Mouse (Mus musculus) intestine, postnatal 0 days (tissue): ENCODE data around the gene Rnd2. TPM values are rescaled to one million over a fixed set of nuclear protein-coding genes. Genes with fewer than 3 reads are reported as not detected.

Source experiments
- ATAC-seq: fragments of 200-750 bp; cut with Nextera tagmentation; 2 replicates; pipeline ENCODE4 v1.8.0; 2017; ENCODE audit warnings: mild to moderate bottlenecking, moderate TSS enrichment, moderate library complexity
- H3K27ac ChIP-seq: fragments of 300-500 bp; sonication (generic); 2 replicates; pipeline ENCODE4 v1.5.1; 2014; ENCODE audit warnings: mild to moderate bottlenecking, low read depth, low read length, moderate library complexity
- H3K27me3 ChIP-seq: fragments of 300-500 bp; sonication (generic); replicated peaks from 2 replicates; pipeline ENCODE4 v1.6.1; 2014; ENCODE audit warnings: low read length, mixed read lengths; ENCODE audit not compliant: control insufficient read depth, insufficient read depth
- H3K36me3 ChIP-seq: fragments of 300-500 bp; sonication (generic); 2 replicates; pipeline ENCODE4 v1.6.1; 2014; ENCODE audit warnings: mild to moderate bottlenecking, moderate library complexity; ENCODE audit not compliant: control insufficient read depth, insufficient read depth
- H3K4me1 ChIP-seq: fragments of 300-500 bp; sonication (generic); replicated peaks from 2 replicates; pipeline ENCODE4 v1.6.1; 2014; ENCODE audit warnings: antibody characterized with exemption, low read length, mixed read lengths; ENCODE audit not compliant: control insufficient read depth, insufficient read depth
- H3K4me2 ChIP-seq: fragments of 300-500 bp; sonication (generic); replicated peaks from 2 replicates; pipeline ENCODE4 v1.6.1; 2014; ENCODE audit warnings: low read depth, mild to moderate bottlenecking, moderate library complexity
- H3K4me3 ChIP-seq: fragments of 300-500 bp; sonication (generic); 2 replicates; pipeline ENCODE4 v1.5.1; 2014; ENCODE audit warnings: low read depth, low read length
- H3K9ac ChIP-seq: fragments of 300-500 bp; sonication (generic); 2 replicates; pipeline ENCODE4 v1.6.1; 2014; ENCODE audit warnings: mild to moderate bottlenecking, low read depth, low read length
- H3K9me3 ChIP-seq: fragments of 300-500 bp; sonication (generic); 2 replicates; pipeline ENCODE4 v1.6.1; 2016; ENCODE audit warnings: mixed run types; ENCODE audit not compliant: control insufficient read depth
- CTCF ChIP-seq: sonication (generic); IDR thresholded peaks from 2 replicates; pipeline ENCODE4 v1.5.1; 2016; ENCODE audit warnings: low read depth, mild to moderate bottlenecking, control low read depth, antibody characterized with exemption, moderate library complexity
- WGBS: fragments of 180-500 bp; shearing (Covaris S2); extraction: QIAGEN DNeasy Blood & Tissue Kit; methylation state at CpG from one replicate; pipeline ENCODE4 v1.1.7; 2014; 5-methylcytosine and 5-hydroxymethylcytosine counted together
- polyA plus RNA-seq: library from polyadenylated mRNA; unstranded; fragments of >200 nt; fragmentation: Nextera tagmentation; extraction: Ambion mirVana; gene quantifications from 2 replicates; pipeline ENCODE4 v1.2.1, GENCODE M21; 2015

The Rnd2 gene
- 27.8 and 31.9 TPM in 2 replicates for polyA plus RNA-seq

GRCm38 (mm10) chr11:101464211-101465100 lies at the start of gene Rnd2:
Gene Rnd2, plus strand, starts transcription at chr11:101464999.
- Histone ChIP-seq H3K4me3 (peak within 1 kb of the TSS; percentile 82), H3K36me3 (peaks cover 30% of the 10 kb centered on the region), H3K9ac (peak within 1 kb of the TSS; percentile 71), H3K27ac (peak within 1 kb of the TSS; percentile 93), H3K27me3 (no peaks in the 10 kb centered on the region), H3K4me1 (0 out of 2 replicates have a peak, but pooled peaks cover 7% of the 10 kb centered on the region), H3K9me3 (no peaks in the 10 kb centered on the region), H3K4me2 (peak within 1 kb of the TSS; percentile 94)
- TF ChIP-seq CTCF, result no peak
- peak; percentile 16 for ATAC-seq
- 6% methylated on average over 12 of the region's 12 CpGs for WGBS

GRCm38 (mm10) chr11:101415306-101415705 lies 49.5 kb upstream of the Rnd2 start:
- WGBS, result 76% methylated on average over 2 of the region's 2 CpGs
- H3K9me3 ChIP-seq, result no peaks in the 10 kb centered on the region
- H3K27ac ChIP-seq, result no peak overlapping the region
- no peak overlapping the region for H3K9ac ChIP-seq
- H3K27me3 ChIP-seq, result no peaks in the 10 kb centered on the region
- peaks cover 29% of the 10 kb centered on the region for H3K36me3 ChIP-seq
- no peak overlapping the region for H3K4me3 ChIP-seq
- no peak overlapping the region for H3K4me2 ChIP-seq
- no peak for ATAC-seq
- no peaks in the 10 kb centered on the region for H3K4me1 ChIP-seq
- peak; percentile 33; the same call in 1 of the 2 replicates for TF ChIP-seq CTCF

GRCm38 (mm10) chr11:101416433-101417100 lies 48.2 kb upstream of the Rnd2 start:
- peak overlapping the region; percentile 57; the same call in 1 of the 2 replicates for H3K27ac ChIP-seq
- no peaks in the 10 kb centered on the region for H3K9me3 ChIP-seq
- H3K4me1 ChIP-seq, result no peaks in the 10 kb centered on the region
- no peak for TF ChIP-seq CTCF
- ATAC-seq, result no peak
- no peaks in the 10 kb centered on the region for H3K27me3 ChIP-seq
- WGBS, result under 1% methylated on average over 11 of the region's 11 CpGs
- peak overlapping the region; percentile 80 for H3K9ac ChIP-seq
- H3K4me2 ChIP-seq, result peak overlapping the region; percentile 84
- peak overlapping the region; percentile 80 for H3K4me3 ChIP-seq
- H3K36me3 ChIP-seq, result peaks cover 17% of the 10 kb centered on the region; the same call in 1 of the 2 replicates

DNA sequence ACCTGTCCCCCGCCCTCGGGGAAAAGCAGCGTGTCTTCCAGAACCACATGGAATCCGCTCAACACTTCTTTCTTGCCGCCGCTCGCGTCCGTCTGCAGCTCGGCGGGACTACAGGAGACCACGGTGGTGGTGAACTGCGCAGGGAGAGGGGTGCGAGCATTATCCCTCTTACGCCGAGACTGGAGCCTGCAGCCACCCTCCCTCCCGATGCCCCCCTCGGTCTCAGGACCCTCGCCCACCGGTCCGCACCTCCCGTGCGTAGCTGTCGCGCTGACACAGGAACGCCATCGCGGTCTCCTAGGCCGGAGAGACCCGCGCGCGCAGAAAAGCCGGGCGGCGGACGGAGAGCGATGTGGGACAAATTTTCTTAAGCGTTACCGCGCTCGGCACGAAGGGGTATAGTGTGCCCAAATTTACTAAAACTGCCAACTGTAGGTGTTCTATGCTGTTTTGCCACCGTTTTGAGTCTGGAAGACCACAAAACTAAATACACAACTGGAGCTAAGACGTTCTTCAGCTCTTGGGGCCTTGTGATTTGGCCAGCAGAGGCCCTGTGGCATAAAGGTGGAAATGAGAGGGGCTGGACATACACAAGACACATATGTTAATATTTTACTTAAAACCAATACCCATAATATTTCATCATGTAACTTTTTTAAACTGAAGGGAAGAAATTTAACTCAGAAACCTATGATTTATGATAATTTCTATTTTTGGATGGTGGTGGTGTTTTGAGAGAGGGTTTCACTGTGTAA lies 47.5 kb upstream of the Rnd2 start, which contains the start of gene Aarsd1:
Gene Aarsd1 (minus strand): TSS at position 515 of the 755 bp plus-strand sequence.
- Histone ChIP-seq H3K9ac (peak within 1 kb of the TSS; percentile 80), H3K9me3 (no peaks in the 10 kb centered on the region), H3K27ac (peak within 1 kb of the TSS; percentile 57; the same call in 1 of the 2 replicates), H3K36me3 (peaks cover 10% of the 10 kb centered on the region; the same call in 1 of the 2 replicates), H3K4me2 (peak within 1 kb of the TSS; percentile 84), H3K27me3 (no peaks in the 10 kb centered on the region), H3K4me1 (no peaks in the 10 kb centered on the region), H3K4me3 (peak within 1 kb of the TSS; percentile 80)
- under 1% methylated on average over 44 of the region's 45 CpGs for WGBS
- peak; percentile 76 for ATAC-seq
- TF ChIP-seq CTCF, result no peak

DNA sequence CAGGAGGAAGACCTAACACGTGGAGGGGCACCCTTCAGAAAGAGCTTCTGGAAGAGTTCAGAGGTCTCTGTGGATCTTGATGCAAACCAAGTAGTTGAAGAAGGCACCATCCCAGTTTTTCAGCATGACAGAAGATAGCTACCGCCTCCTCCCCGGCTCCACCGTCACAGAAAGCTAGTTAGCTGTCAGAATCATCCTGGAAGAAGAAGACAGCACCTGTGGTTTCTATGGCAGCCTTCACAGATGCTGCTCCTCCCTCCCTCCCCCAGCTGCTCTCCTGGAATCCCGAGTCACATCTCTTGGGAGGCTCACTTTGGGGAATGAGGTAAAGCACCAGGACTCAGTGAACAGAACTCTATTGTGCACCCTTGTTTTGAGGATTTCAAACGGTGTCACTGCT lies 45.8 kb upstream of the Rnd2 start:
- Histone ChIP-seq H3K4me2 (no peak overlapping the region), H3K27ac (no peak overlapping the region), H3K27me3 (no peaks in the 10 kb centered on the region), H3K36me3 (no peaks in the 10 kb centered on the region), H3K9me3 (no peaks in the 10 kb centered on the region), H3K4me1 (no peaks in the 10 kb centered on the region), H3K4me3 (no peak overlapping the region), H3K9ac (no peak overlapping the region)
- no peak for TF ChIP-seq CTCF
- ATAC-seq, result no peak
- 64% methylated on average over 6 of the region's 6 CpGs for WGBS
